Mouse (Mus musculus) myocyte (in vitro differentiated cells): Measurements from ENCODE around the gene Ank2. TPM values are rescaled to one million over a fixed set of nuclear protein-coding genes. Genes with fewer than 3 reads are reported as not detected.
A peak's percentile ranks its signal among the peaks of the same experiment; 100 is the strongest.

ENCODE experiments used
- H3K27me3 ChIP-seq: one replicate; pipeline ENCODE4 v1.6.1; 2011; ENCODE audit not compliant: control insufficient read depth, insufficient read depth, insufficient read length
- H3K36me3 ChIP-seq: one replicate; pipeline ENCODE4 v1.6.1; 2011; ENCODE audit not compliant: control insufficient read depth, insufficient read depth
- H3K4me2 ChIP-seq: one replicate; pipeline ENCODE4 v1.6.1; 2011; ENCODE audit warnings: low read depth, control low read depth
- H3K4me3 ChIP-seq: one replicate; pipeline ENCODE4 v1.5.1; 2011; ENCODE audit warnings: mild to moderate bottlenecking, control low read depth, moderate library complexity
- H3K79me2 ChIP-seq: one replicate; pipeline ENCODE4 v1.6.1; 2011; ENCODE audit not compliant: control insufficient read depth, insufficient read depth
- H3ac ChIP-seq: one replicate; pipeline ENCODE4 v1.6.1; 2011; ENCODE audit not compliant: control insufficient read depth, insufficient read length
- CEBPB ChIP-seq: IDR thresholded peaks from 2 replicates; pipeline ENCODE4 v1.6.1; 2011; ENCODE audit warnings: mild to moderate bottlenecking, moderate library complexity; ENCODE audit not compliant: poor library complexity, insufficient read depth, severe bottlenecking
- E2F4 ChIP-seq: IDR thresholded peaks from one replicate; pipeline ENCODE4 v1.6.1; 2011; ENCODE audit warnings: mild to moderate bottlenecking, control low read depth, moderate library complexity; ENCODE audit not compliant: insufficient read depth
- MAX ChIP-seq: IDR thresholded peaks from one replicate; pipeline ENCODE4 v1.6.1; 2011; ENCODE audit warnings: low read depth, mild to moderate bottlenecking, control low read depth
- MYOD1 ChIP-seq, 3 experiments: IDR thresholded peaks; one replicate each; pipeline ENCODE4 v1.6.1; 2011; ENCODE audit warnings: control low read depth in 2 of 3, low read depth in 2 of 3, mild to moderate bottlenecking in 2 of 3, moderate library complexity in 1 of 3; ENCODE audit not compliant: insufficient read length in 2 of 3, control insufficient read depth in 1 of 3
- MYOG ChIP-seq, 3 experiments: IDR thresholded peaks; one replicate each; pipeline ENCODE4 v1.6.1; 2011; ENCODE audit warnings: control low read depth in 2 of 3, low read depth in 2 of 3, mild to moderate bottlenecking in 2 of 3; ENCODE audit not compliant: insufficient read length in 2 of 3, control insufficient read depth in 1 of 3, insufficient read depth in 1 of 3
- POLR2A ChIP-seq: IDR thresholded peaks from one replicate; pipeline ENCODE4 v1.6.1; 2011; ENCODE audit warnings: low read depth, mild to moderate bottlenecking, control low read depth, moderate library complexity; ENCODE audit not compliant: insufficient read length
- POLR2AphosphoS2 ChIP-seq: IDR thresholded peaks from one replicate; pipeline ENCODE4 v1.6.1; 2011; ENCODE audit warnings: low read depth, control low read depth; ENCODE audit not compliant: insufficient read length
- REST ChIP-seq: IDR thresholded peaks from one replicate; pipeline ENCODE4 v1.6.1; 2011; ENCODE audit warnings: mild to moderate bottlenecking, control low read depth, moderate library complexity; ENCODE audit not compliant: insufficient read depth, insufficient read length
- SRF ChIP-seq: IDR thresholded peaks from one replicate; pipeline ENCODE4 v1.6.1; 2011; ENCODE audit warnings: low read depth; ENCODE audit not compliant: control insufficient read depth, insufficient read length
- TCF12 ChIP-seq: IDR thresholded peaks from one replicate; pipeline ENCODE4 v1.6.1; 2011; ENCODE audit warnings: mild to moderate bottlenecking, control low read depth; ENCODE audit not compliant: poor library complexity, insufficient read depth, severe bottlenecking
- TCF3 ChIP-seq: IDR thresholded peaks from one replicate; pipeline ENCODE4 v1.6.1; 2011; ENCODE audit warnings: low read depth, control low read depth; ENCODE audit not compliant: insufficient read length
- USF1 ChIP-seq: IDR thresholded peaks from one replicate; pipeline ENCODE4 v1.6.1; 2011; ENCODE audit warnings: low read depth, mild to moderate bottlenecking, control low read depth, moderate library complexity
- polyA plus RNA-seq: library from polyadenylated mRNA; unstranded; fragments of >200 nt; fragmentation: generic; extraction: Trizol; gene quantifications from one replicate; pipeline ENCODE4 v1.2.1, GENCODE M21; 2012; ENCODE audit warnings: missing spikeins

Ank2 gene
- polyA plus RNA-seq, 1 experiment: 20.2 TPM

DNA sequence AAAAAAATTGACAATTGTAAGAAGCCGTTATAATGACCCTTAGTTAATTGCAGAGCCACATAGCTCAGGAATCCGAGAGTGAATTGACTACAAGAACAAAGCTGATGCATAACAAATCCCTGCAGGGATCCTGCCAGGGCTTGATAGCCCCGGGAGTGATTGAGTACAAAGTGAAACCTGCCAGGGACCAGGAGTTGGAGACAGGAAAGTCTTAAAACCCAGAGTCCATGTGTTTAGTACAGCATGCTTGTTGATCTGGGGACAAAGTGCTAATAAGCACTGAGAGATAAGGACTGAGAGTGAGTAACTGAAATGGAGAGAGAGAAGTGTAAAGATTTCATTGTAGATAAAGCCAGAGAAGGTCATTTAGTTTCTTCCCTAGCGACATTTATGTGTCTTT is 31.1 kb upstream of the Ank2 start:
- Histone ChIP-seq H3K27me3 (no peaks in the 10 kb centered on the region), H3K4me3 (no peak overlapping the region), H3K36me3 (no peaks in the 10 kb centered on the region), H3K79me2 (no peaks in the 10 kb centered on the region), H3K4me2 (peak overlapping the region; percentile 1), H3ac (no peak overlapping the region)
- TF ChIP-seq SRF (no peak), MYOD1 (IDR thresholded peaks at IDR 0.05; ENCODE audit: control insufficient read depth in 1 of 3, insufficient read length in 2 of 3, low read depth in 2 of 3) (no peak), TCF3 (no peak), POLR2AphosphoS2 (no peak), MYOG (IDR thresholded peaks at IDR 0.05; ENCODE audit: control insufficient read depth in 1 of 3, insufficient read depth in 1 of 3, insufficient read length in 2 of 3, low read depth in 2 of 3) (no peak)

- Histone ChIP-seq H3K4me3 (no peak overlapping the region), H3K79me2 (no peaks in the 10 kb centered on the region), H3ac (no peak overlapping the region), H3K27me3 (no peaks in the 10 kb centered on the region), H3K4me2 (no peak overlapping the region), H3K36me3 (no peaks in the 10 kb centered on the region)
- TF ChIP-seq CEBPB: no peak
- no peak for TF ChIP-seq POLR2A
- no peak for TF ChIP-seq REST
- TF ChIP-seq MAX: no peak
- TF ChIP-seq TCF12: no peak
- no peak for TF ChIP-seq MYOG (IDR thresholded peaks at IDR 0.05; ENCODE audit: control insufficient read depth in 1 of 3, insufficient read depth in 1 of 3, insufficient read length in 2 of 3, low read depth in 2 of 3)
- no peak for TF ChIP-seq TCF3
- TF ChIP-seq USF1: no peak
- no peak for TF ChIP-seq SRF
- TF ChIP-seq MYOD1 (IDR thresholded peaks at IDR 0.05; ENCODE audit: control insufficient read depth in 1 of 3, insufficient read length in 2 of 3, low read depth in 2 of 3): no peak
- TF ChIP-seq E2F4: no peak
- TF ChIP-seq POLR2AphosphoS2: no peak
These were observed 30.7 kb upstream of the Ank2 start for GRCm38 (mm10) chr3:127529824-127530223.

- Histone ChIP-seq H3K4me3 (no peak overlapping the region), H3K36me3 (no peaks in the 10 kb centered on the region)
These were observed 30.1 kb upstream of the Ank2 start for GRCm38 (mm10) chr3:127529210-127529609.

GRCm38 (mm10) chr3:127527465-127528034 is 28.4 kb upstream of the Ank2 start:
- H3ac ChIP-seq: no peak overlapping the region
- no peaks in the 10 kb centered on the region for H3K36me3 ChIP-seq
- H3K4me2 ChIP-seq: no peak overlapping the region
- TF ChIP-seq MYOG (IDR thresholded peaks at IDR 0.05; ENCODE audit: control insufficient read depth in 1 of 3, insufficient read depth in 1 of 3, insufficient read length in 2 of 3, low read depth in 2 of 3) (no peak), CEBPB (no peak), MAX (no peak), USF1 (no peak), MYOD1 (IDR thresholded peaks at IDR 0.05; ENCODE audit: control insufficient read depth in 1 of 3, insufficient read length in 2 of 3, low read depth in 2 of 3) (no peak), TCF12 (no peak), POLR2AphosphoS2 (no peak), E2F4 (no peak), REST (no peak), TCF3 (no peak), POLR2A (no peak), SRF (no peak)
- no peak overlapping the region for H3K4me3 ChIP-seq
- no peaks in the 10 kb centered on the region for H3K79me2 ChIP-seq
- H3K27me3 ChIP-seq: no peaks in the 10 kb centered on the region

More at GRCm38 (mm10) chr3:127529210-127529609, 30.1 kb upstream of the Ank2 start:
- TF ChIP-seq POLR2AphosphoS2 (no peak), USF1 (no peak), MYOG (IDR thresholded peaks at IDR 0.05; ENCODE audit: control insufficient read depth in 1 of 3, insufficient read depth in 1 of 3, insufficient read length in 2 of 3, low read depth in 2 of 3) (no peak), MAX (no peak), CEBPB (no peak), TCF12 (no peak), MYOD1 (IDR thresholded peaks at IDR 0.05; ENCODE audit: control insufficient read depth in 1 of 3, insufficient read length in 2 of 3, low read depth in 2 of 3) (no peak), SRF (no peak), REST (no peak), E2F4 (no peak), TCF3 (no peak), POLR2A (no peak)
- H3K4me2 ChIP-seq: no peak overlapping the region
- no peaks in the 10 kb centered on the region for H3K27me3 ChIP-seq
- H3ac ChIP-seq: no peak overlapping the region
- H3K79me2 ChIP-seq: no peaks in the 10 kb centered on the region
